Mouse (Mus musculus): ENCODE data around the gene Platr17. TPM values are rescaled to one million over a fixed set of nuclear protein-coding genes. Genes with fewer than 3 reads are reported as not detected.

Platr17 gene
- total and polyA plus RNA-seq, 3 experiments: 0.13 TPM; not detected in 2

GRCm38 (mm10) chr17:33908331-33909076 is 3.6 kb downstream of the Platr17 start:
- DNase-seq (ENCODE audit: low spot score) (peak; percentile 57), ATAC-seq (ENCODE audit: extremely low read depth, insufficient number of reproducible peaks, low FRiP score, poor library complexity, severe bottlenecking) (no peak)
- no peaks in the 10 kb centered on the region for H3K27me3 ChIP-seq (ENCODE audit: insufficient read depth, low read length)
- TF ChIP-seq CTCF (IDR thresholded peaks at IDR 0.05; ENCODE audit: low read depth, low read length) (no peak), GATA1 (IDR thresholded peaks at IDR 0.05; ENCODE audit: borderline replicate concordance, low read length) (no peak), POLR2AphosphoS5 (IDR thresholded peaks at IDR 0.05; ENCODE audit: insufficient replicate concordance, low read depth, low read length) (no peak), GATA2 (IDR thresholded peaks at IDR 0.05; ENCODE audit: borderline replicate concordance, low read depth, low read length) (no peak), TAL1 (conservative IDR thresholded peaks at IDR 0.05; ENCODE audit: low read depth, low read length) (no peak)
- H3K36me3 ChIP-seq (replicated peaks): peaks cover 32% of the 10 kb centered on the region
- peaks cover 71% of the 10 kb centered on the region for H3K4me1 ChIP-seq (ENCODE audit: insufficient read depth, low read depth, low read length)
- H3K9me3 ChIP-seq (replicated peaks): no peaks in the 10 kb centered on the region
- peak overlapping the region; percentile 97 for H3K4me3 ChIP-seq (ENCODE audit: low read depth, low read length)

GRCm38 (mm10) chr17:33909077-33909868 is 4.3 kb downstream of the Platr17 start, which contains the start of gene Daxx:
Daxx (plus strand) TSS chr17:33909414.
- no peak for TF ChIP-seq TAL1 (conservative IDR thresholded peaks at IDR 0.05; ENCODE audit: low read depth, low read length)
- no peak for TF ChIP-seq POLR2AphosphoS5 (IDR thresholded peaks at IDR 0.05; ENCODE audit: insufficient replicate concordance, low read depth, low read length)
- no peak for TF ChIP-seq GATA2 (IDR thresholded peaks at IDR 0.05; ENCODE audit: borderline replicate concordance, low read depth, low read length)
- TF ChIP-seq CTCF (IDR thresholded peaks at IDR 0.05; ENCODE audit: low read depth, low read length): no peak
- TF ChIP-seq GATA1 (IDR thresholded peaks at IDR 0.05; ENCODE audit: borderline replicate concordance, low read length): no peak
- H3K4me1 ChIP-seq (ENCODE audit: insufficient read depth, low read depth, low read length): peaks cover 71% of the 10 kb centered on the region
- ATAC-seq (ENCODE audit: extremely low read depth, insufficient number of reproducible peaks, low FRiP score, poor library complexity, severe bottlenecking): peak; percentile 87

GRCm38 (mm10) chr17:33909869-33910250 is 4.9 kb downstream of the Platr17 start:
- H3K4me1 ChIP-seq (ENCODE audit: insufficient read depth, low read depth, low read length): peaks cover 73% of the 10 kb centered on the region
- H3K9me3 ChIP-seq (replicated peaks): no peaks in the 10 kb centered on the region
- peaks cover 45% of the 10 kb centered on the region for H3K36me3 ChIP-seq (replicated peaks)
- no peak for TF ChIP-seq GATA1 (IDR thresholded peaks at IDR 0.05; ENCODE audit: borderline replicate concordance, low read length)
- no peak for TF ChIP-seq TAL1 (conservative IDR thresholded peaks at IDR 0.05; ENCODE audit: low read depth, low read length)
- H3K27me3 ChIP-seq (ENCODE audit: insufficient read depth, low read length): no peaks in the 10 kb centered on the region
- DNase-seq (ENCODE audit: low spot score) (peak; percentile 66), ATAC-seq (ENCODE audit: extremely low read depth, insufficient number of reproducible peaks, low FRiP score, poor library complexity, severe bottlenecking) (no peak)
- H3K4me3 ChIP-seq (ENCODE audit: low read depth, low read length): peak overlapping the region; percentile 97

More at GRCm38 (mm10) chr17:33909077-33909868, 4.3 kb downstream of the Platr17 start, which contains the start of gene Daxx:
- H3K36me3 ChIP-seq (replicated peaks): peaks cover 39% of the 10 kb centered on the region
- H3K27me3 ChIP-seq (ENCODE audit: insufficient read depth, low read length): no peaks in the 10 kb centered on the region
- DNase-seq (ENCODE audit: low spot score): peak; percentile 98
- peak within 1 kb of the TSS; percentile 97 for H3K4me3 ChIP-seq (ENCODE audit: low read depth, low read length)
- no peaks in the 10 kb centered on the region for H3K9me3 ChIP-seq (replicated peaks)

GRCm38 (mm10) chr17:33910346-33911051 is 5.6 kb downstream of the Platr17 start:
- peaks cover 78% of the 10 kb centered on the region for H3K4me1 ChIP-seq (ENCODE audit: insufficient read depth, low read depth, low read length)
- peaks cover 50% of the 10 kb centered on the region for H3K36me3 ChIP-seq (replicated peaks)
- H3K9me3 ChIP-seq (replicated peaks): no peaks in the 10 kb centered on the region
- peak overlapping the region; percentile 97 for H3K4me3 ChIP-seq (ENCODE audit: low read depth, low read length)
- ATAC-seq (ENCODE audit: extremely low read depth, insufficient number of reproducible peaks, low FRiP score, poor library complexity, severe bottlenecking): no peak
- no peak for DNase-seq (ENCODE audit: low spot score)
- no peak for TF ChIP-seq GATA2 (IDR thresholded peaks at IDR 0.05; ENCODE audit: borderline replicate concordance, low read depth, low read length)
- TF ChIP-seq CTCF (IDR thresholded peaks at IDR 0.05; ENCODE audit: low read depth, low read length): no peak
- no peak for TF ChIP-seq GATA1 (IDR thresholded peaks at IDR 0.05; ENCODE audit: borderline replicate concordance, low read length)
- TF ChIP-seq POLR2AphosphoS5 (IDR thresholded peaks at IDR 0.05; ENCODE audit: insufficient replicate concordance, low read depth, low read length): no peak
- no peak for TF ChIP-seq TAL1 (conservative IDR thresholded peaks at IDR 0.05; ENCODE audit: low read depth, low read length)
- H3K27me3 ChIP-seq (ENCODE audit: insufficient read depth, low read length): no peaks in the 10 kb centered on the region

- H3K9me3 ChIP-seq (replicated peaks): no peaks in the 10 kb centered on the region
- H3K27me3 ChIP-seq (ENCODE audit: insufficient read depth, low read length): no peaks in the 10 kb centered on the region
- H3K4me1 ChIP-seq (ENCODE audit: insufficient read depth, low read depth, low read length): peaks cover 78% of the 10 kb centered on the region
- peaks cover 50% of the 10 kb centered on the region for H3K36me3 ChIP-seq (replicated peaks)
- peak overlapping the region; percentile 56; the same call in 1 of the 2 replicates for H3K4me3 ChIP-seq (ENCODE audit: low read depth, low read length)
- TF ChIP-seq TAL1 (conservative IDR thresholded peaks at IDR 0.05; ENCODE audit: low read depth, low read length): no peak
- no peak for TF ChIP-seq POLR2AphosphoS5 (IDR thresholded peaks at IDR 0.05; ENCODE audit: insufficient replicate concordance, low read depth, low read length)
- no peak for TF ChIP-seq CTCF (IDR thresholded peaks at IDR 0.05; ENCODE audit: low read depth, low read length)
- no peak for TF ChIP-seq GATA1 (IDR thresholded peaks at IDR 0.05; ENCODE audit: borderline replicate concordance, low read length)
- TF ChIP-seq GATA2 (IDR thresholded peaks at IDR 0.05; ENCODE audit: borderline replicate concordance, low read depth, low read length): no peak
- no peak for DNase-seq (ENCODE audit: low spot score)
- ATAC-seq (ENCODE audit: extremely low read depth, insufficient number of reproducible peaks, low FRiP score, poor library complexity, severe bottlenecking): no peak
These were observed 6.3 kb downstream of the Platr17 start for GRCm38 (mm10) chr17:33911052-33911812.
